27 mouse cellular contexts compared by ENCODE assay signal in genomic region chr7:65439518-65439917, GRCm38 (mm10).
DNase-seq lines count a peak whose midpoint lies in the region; ATAC-seq and TF ChIP-seq lines count a peak whose summit lies in the region.
"Had no signal": no experiment of that assay in that cellular context is flagged by ENCODE, and none has a peak within 500 bp of the region (broad histone marks: within the 10 kb centered on the region; RNA-seq: fewer than 3 reads in every experiment).

No protein-coding gene starts in this region.

- H3K4me1 ChIP-seq in embryonic facial prominence, embryonic 14.5 days (ENCODE audit: control insufficient read depth, insufficient read depth, low read length): no peaks in the 10 kb centered on the region
- peaks cover 15% of the 10 kb centered on the region for H3K4me1 ChIP-seq in embryonic facial prominence, embryonic 10.5 days
- peaks cover 3% of the 10 kb centered on the region; the same call in 1 of the 2 replicates for H3K4me1 ChIP-seq in megakaryocyte, embryonic 14.5 days
- H3K4me1 ChIP-seq in embryonic facial prominence, embryonic 15.5 days: peaks cover 3% of the 10 kb centered on the region; the same call in 1 of the 2 replicates
- H3K4me1 ChIP-seq: limb, embryonic 10.5 days; liver, embryonic 15.5 days; lung, embryonic 15.5 days; neural tube, embryonic 12.5 days had no signal

- no peak overlapping the region for H3K4me2 ChIP-seq in embryonic facial prominence, embryonic 14.5 days (ENCODE audit: low read depth, low read length)
- no peak overlapping the region for H3K4me2 ChIP-seq in embryonic facial prominence, embryonic 15.5 days (replicated peaks)
- peak overlapping the region; percentile 59 for H3K4me2 ChIP-seq in myocyte (ENCODE audit: low read depth)
- H3K4me2 ChIP-seq: forebrain, embryonic 12.5 days; liver, embryonic 15.5 days; lung, embryonic 15.5 days; neural tube, embryonic 12.5 days had no signal

- H3ac ChIP-seq in myocyte (ENCODE audit: control insufficient read depth, insufficient read length): no peak overlapping the region

- H3K9me3 ChIP-seq in embryonic facial prominence, embryonic 14.5 days (ENCODE audit: control insufficient read depth, low read length): no peaks in the 10 kb centered on the region
- no peaks in the 10 kb centered on the region for H3K9me3 ChIP-seq in embryonic facial prominence, embryonic 10.5 days
- H3K9me3 ChIP-seq in megakaryocyte, embryonic 14.5 days: peaks cover 15% of the 10 kb centered on the region
- no peaks in the 10 kb centered on the region for H3K9me3 ChIP-seq in embryonic facial prominence, embryonic 15.5 days (replicated peaks)
- H3K9me3 ChIP-seq: forebrain, embryonic 12.5 days; G1E; limb, embryonic 10.5 days; liver, embryonic 15.5 days; lung, embryonic 15.5 days; neural tube, embryonic 12.5 days had no signal

- DNase-seq in embryonic facial prominence, embryonic 14.5 days (ENCODE audit: low spot score): peak; percentile 53
- DNase-seq in embryonic facial prominence, embryonic 10.5 days (ENCODE audit: low spot score): no peak
- DNase-seq in ovary, postnatal 14 days (ENCODE audit: low spot score): no peak
- no peak for DNase-seq in adrenal gland, adult 18-20 months (ENCODE audit: low spot score in 2 of 2)
- DNase-seq: adrenal gland, postnatal 10 days; cerebellum, adult 9-10 months; gastrocnemius, postnatal 25 days; heart, adult 2 months; kidney, adult 2 months; liver; thymus, adult 18-20 months; thymus, postnatal 4 days had no signal

- no peaks in the 10 kb centered on the region for H3K27me3 ChIP-seq in embryonic facial prominence, embryonic 14.5 days (replicated peaks; ENCODE audit: control insufficient read depth, insufficient read depth, low read length)
- H3K27me3 ChIP-seq in embryonic facial prominence, embryonic 10.5 days (replicated peaks; ENCODE audit: low read depth, poor library complexity, severe bottlenecking): no peaks in the 10 kb centered on the region
- H3K27me3 ChIP-seq in megakaryocyte, embryonic 14.5 days (replicated peaks): peaks cover 10% of the 10 kb centered on the region
- H3K27me3 ChIP-seq in embryonic facial prominence, embryonic 15.5 days: no peaks in the 10 kb centered on the region
- no peaks in the 10 kb centered on the region for H3K27me3 ChIP-seq in myocyte (ENCODE audit: control insufficient read depth, insufficient read depth, insufficient read length)
- H3K27me3 ChIP-seq: CH12.LX; forebrain, embryonic 12.5 days; liver, embryonic 15.5 days; lung, embryonic 15.5 days; neural tube, embryonic 12.5 days had no signal

- H3K27ac ChIP-seq in embryonic facial prominence, embryonic 14.5 days (replicated peaks; ENCODE audit: low read depth, low read length): no peak overlapping the region
- no peak overlapping the region for H3K27ac ChIP-seq in embryonic facial prominence, embryonic 10.5 days (replicated peaks)
- H3K27ac ChIP-seq in embryonic facial prominence, embryonic 15.5 days (replicated peaks): no peak overlapping the region
- H3K27ac ChIP-seq: forebrain, embryonic 12.5 days; heart, adult 2 months; hindbrain, postnatal 0 days; kidney, postnatal 0 days; limb, embryonic 10.5 days; liver, embryonic 15.5 days; lung, embryonic 15.5 days; macrophage; neural tube, embryonic 12.5 days had no signal

- no peak overlapping the region for H3K4me3 ChIP-seq in embryonic facial prominence, embryonic 14.5 days (ENCODE audit: low read depth, low read length)
- H3K4me3 ChIP-seq in embryonic facial prominence, embryonic 10.5 days: no peak overlapping the region
- peak overlapping the region; percentile 20 for H3K4me3 ChIP-seq in megakaryocyte, embryonic 14.5 days (replicated peaks)
- H3K4me3 ChIP-seq in embryonic facial prominence, embryonic 15.5 days (replicated peaks): no peak overlapping the region
- no peak overlapping the region for H3K4me3 ChIP-seq in myocyte
- H3K4me3 ChIP-seq: erythroblast, embryonic 14.5 days; forebrain, embryonic 12.5 days; heart, adult 2 months; limb, embryonic 10.5 days; liver, embryonic 15.5 days; lung, embryonic 15.5 days; neural tube, embryonic 12.5 days had no signal

- no peaks in the 10 kb centered on the region for H3K36me3 ChIP-seq in embryonic facial prominence, embryonic 14.5 days (ENCODE audit: control insufficient read depth, insufficient read depth, low read length)
- no peaks in the 10 kb centered on the region for H3K36me3 ChIP-seq in embryonic facial prominence, embryonic 10.5 days (replicated peaks)
- no peaks in the 10 kb centered on the region for H3K36me3 ChIP-seq in megakaryocyte, embryonic 14.5 days (replicated peaks; ENCODE audit: low read length)
- no peaks in the 10 kb centered on the region for H3K36me3 ChIP-seq in embryonic facial prominence, embryonic 15.5 days
- no peaks in the 10 kb centered on the region for H3K36me3 ChIP-seq in myocyte (ENCODE audit: control insufficient read depth, insufficient read depth)
- H3K36me3 ChIP-seq: forebrain, embryonic 12.5 days; G1E; limb, embryonic 10.5 days; liver, embryonic 15.5 days; lung, embryonic 15.5 days; neural tube, embryonic 12.5 days had no signal

- TF ChIP-seq POLR2A in myocyte (IDR thresholded peaks at IDR 0.05; ENCODE audit: insufficient read length, low read depth): no peak

- no peak overlapping the region for H3K9ac ChIP-seq in embryonic facial prominence, embryonic 14.5 days (ENCODE audit: low read depth, low read length)
- no peak overlapping the region for H3K9ac ChIP-seq in embryonic facial prominence, embryonic 15.5 days
- H3K9ac ChIP-seq: forebrain, embryonic 12.5 days; liver, embryonic 15.5 days; lung, embryonic 15.5 days; neural tube, embryonic 12.5 days had no signal

- 61% methylated on average over 8 of the region's 8 CpGs for WGBS in embryonic facial prominence, embryonic 14.5 days
- WGBS in embryonic facial prominence, embryonic 10.5 days: 65% methylated on average over 8 of the region's 8 CpGs
- 50% methylated on average over 8 of the region's 8 CpGs for WGBS in embryonic facial prominence, embryonic 15.5 days

- no peaks in the 10 kb centered on the region for H3K79me2 ChIP-seq in myocyte (ENCODE audit: control insufficient read depth, insufficient read depth)

- no peak for ATAC-seq in embryonic facial prominence, embryonic 14.5 days (ENCODE audit: low read depth)
- ATAC-seq in megakaryocyte, adult 5-6 weeks (ENCODE audit: poor library complexity, severe bottlenecking): no peak
- ATAC-seq in embryonic facial prominence, embryonic 15.5 days (ENCODE audit: insufficient number of reproducible peaks, low FRiP score, low TSS enrichment, low read depth): 0 out of 2 replicates have a peak, but pooled peaks have one; percentile 34
- ATAC-seq: hindbrain, postnatal 0 days had no signal

TF ChIP-seq in myocyte, 11 proteins besides CTCF, POLR2A, EP300 and RAD21:
- TF ChIP-seq TCF12 (IDR thresholded peaks at IDR 0.05; ENCODE audit: insufficient read depth, poor library complexity, severe bottlenecking): peak; percentile 32
- peak; percentile 16 for TF ChIP-seq TCF3 (IDR thresholded peaks at IDR 0.05; ENCODE audit: insufficient read length, low read depth)
- TF ChIP-seq REST (IDR thresholded peaks at IDR 0.05; ENCODE audit: insufficient read depth, insufficient read length): no peak
- peak in 2 of 3 experiments; percentile 81 to 91 for TF ChIP-seq MYOD1 (IDR thresholded peaks at IDR 0.05; ENCODE audit: control insufficient read depth in 1 of 3, insufficient read length in 2 of 3, low read depth in 2 of 3)
- TF ChIP-seq E2F4 (IDR thresholded peaks at IDR 0.05; ENCODE audit: insufficient read depth): no peak
- TF ChIP-seq MYOG (IDR thresholded peaks at IDR 0.05; ENCODE audit: control insufficient read depth in 1 of 3, insufficient read depth in 1 of 3, insufficient read length in 2 of 3, low read depth in 2 of 3): peak in 2 of 3 experiments; percentile 32 to 76
